ENCODE assay signal across 22 mouse cellular contexts in genomic region chr8:95672811-95673210, GRCm38 (mm10). TPM values are rescaled to one million over a fixed set of nuclear protein-coding genes. Genes with fewer than 3 reads are reported as not detected.
DNase-seq lines count a peak whose midpoint lies in the region; ATAC-seq and TF ChIP-seq lines count a peak whose summit lies in the region.
"Had no signal": no experiment of that assay in that cellular context is flagged by ENCODE, and none has a peak within 500 bp of the region (broad histone marks: within the 10 kb centered on the region; RNA-seq: fewer than 3 reads in every experiment).

No protein-coding gene starts in this region.

- WGBS in midbrain, embryonic 11.5 days: 83% methylated on average over 5 of the region's 5 CpGs

- H3ac ChIP-seq in myocyte (ENCODE audit: control insufficient read depth, insufficient read length): no peak overlapping the region

- intact Hi-C loops in gastrocnemius, adult 2 months (cut with DNase I): no loop called here

- TF ChIP-seq CTCF in gastrocnemius, adult 2 months (IDR thresholded peaks at IDR 0.05): no peak

- peak; percentile 51 for DNase-seq in 416B (ENCODE audit: low read depth)
- peak; percentile 57 for DNase-seq in adrenal gland, postnatal 10 days
- no peak for DNase-seq in liver
- DNase-seq in midbrain, embryonic 11.5 days (ENCODE audit: low spot score, missing footprints): no peak
- DNase-seq in gastrocnemius, adult 2 months: no peak
- DNase-seq: cerebellum, adult 11 months; cerebellum, postnatal 10 days; gastrocnemius, postnatal 25 days; kidney, adult 2 months; lung, embryonic 14.5 days; thymus, adult 18-20 months; thymus, postnatal 36 days had no signal

- no peaks in the 10 kb centered on the region for H3K9me3 ChIP-seq in midbrain, embryonic 11.5 days (ENCODE audit: control insufficient read depth, low read length)
- H3K9me3 ChIP-seq: embryonic facial prominence, embryonic 10.5 days; forebrain, embryonic 15.5 days; hindbrain, embryonic 13.5 days; limb, embryonic 12.5 days; liver, embryonic 12.5 days had no signal

- H3K4me3 ChIP-seq in myocyte: no peak overlapping the region
- H3K4me3 ChIP-seq in midbrain, embryonic 11.5 days (ENCODE audit: low read depth, low read length): no peak overlapping the region
- H3K4me3 ChIP-seq in gastrocnemius, adult 2 months: no peak overlapping the region
- H3K4me3 ChIP-seq: embryonic facial prominence, embryonic 10.5 days; forebrain, embryonic 15.5 days; hindbrain, embryonic 13.5 days; limb, embryonic 12.5 days; liver, embryonic 12.5 days had no signal

- H3K36me3 ChIP-seq in myocyte (ENCODE audit: control insufficient read depth, insufficient read depth): no peaks in the 10 kb centered on the region
- H3K36me3 ChIP-seq in midbrain, embryonic 11.5 days (ENCODE audit: control insufficient read depth, insufficient read depth, low read length): no peaks in the 10 kb centered on the region
- H3K36me3 ChIP-seq: embryonic facial prominence, embryonic 10.5 days; forebrain, embryonic 15.5 days; hindbrain, embryonic 13.5 days; limb, embryonic 12.5 days; liver, embryonic 12.5 days had no signal

- no peak overlapping the region for H3K27ac ChIP-seq in midbrain, embryonic 11.5 days (ENCODE audit: low read depth, low read length)
- no peak overlapping the region for H3K27ac ChIP-seq in gastrocnemius, adult 2 months
- H3K27ac ChIP-seq: embryonic facial prominence, embryonic 10.5 days; forebrain, embryonic 15.5 days; hindbrain, embryonic 13.5 days; kidney, postnatal 0 days; limb, embryonic 12.5 days; liver, embryonic 12.5 days had no signal

- peak overlapping the region; percentile 31 for H3K4me2 ChIP-seq in myocyte (ENCODE audit: low read depth)
- H3K4me2 ChIP-seq in midbrain, embryonic 11.5 days: no peak overlapping the region
- H3K4me2 ChIP-seq: forebrain, embryonic 15.5 days; hindbrain, embryonic 13.5 days; limb, embryonic 12.5 days; liver, embryonic 12.5 days; lung, embryonic 14.5 days had no signal

- H3K27me3 ChIP-seq in myocyte (ENCODE audit: control insufficient read depth, insufficient read depth, insufficient read length): no peaks in the 10 kb centered on the region
- H3K27me3 ChIP-seq in midbrain, embryonic 11.5 days (ENCODE audit: control insufficient read depth, insufficient read depth, low read length): peaks cover 25% of the 10 kb centered on the region

- no peak for TF ChIP-seq POLR2A in myocyte (IDR thresholded peaks at IDR 0.05; ENCODE audit: insufficient read length, low read depth)

- no peak overlapping the region for H3K9ac ChIP-seq in midbrain, embryonic 11.5 days (ENCODE audit: low read length)
- H3K9ac ChIP-seq: forebrain, embryonic 15.5 days; hindbrain, embryonic 13.5 days; limb, embryonic 12.5 days; liver, embryonic 12.5 days; lung, embryonic 14.5 days had no signal

- peaks cover 6% of the 10 kb centered on the region for H3K4me1 ChIP-seq in midbrain, embryonic 11.5 days (ENCODE audit: control insufficient read depth, insufficient read depth, low read length)
- H3K4me1 ChIP-seq: liver, embryonic 12.5 days had no signal

- no peaks in the 10 kb centered on the region for H3K79me2 ChIP-seq in myocyte (ENCODE audit: control insufficient read depth, insufficient read depth)

- peak; percentile 41 for ATAC-seq in CD4-positive, CD25-positive, alpha-beta regulatory T cell, adult 4 months
- no peak for ATAC-seq in midbrain, embryonic 11.5 days (ENCODE audit: low FRiP score)
- ATAC-seq: forebrain, embryonic 15.5 days; liver, embryonic 12.5 days; midbrain, embryonic 16.5 days had no signal

TF ChIP-seq in myocyte, 11 proteins besides CTCF, POLR2A, EP300 and RAD21:
- TF ChIP-seq MYOG (IDR thresholded peaks at IDR 0.05; ENCODE audit: control insufficient read depth in 1 of 3, insufficient read depth in 1 of 3, insufficient read length in 2 of 3, low read depth in 2 of 3) (peak in 2 of 3 experiments; percentile 11 to 62), USF1 (IDR thresholded peaks at IDR 0.05; ENCODE audit: low read depth) (peak; percentile 59), POLR2AphosphoS2 (IDR thresholded peaks at IDR 0.05; ENCODE audit: insufficient read length, low read depth) (no peak), MYOD1 (IDR thresholded peaks at IDR 0.05; ENCODE audit: control insufficient read depth in 1 of 3, insufficient read length in 2 of 3, low read depth in 2 of 3) (peak; percentile 23 to 90 (median 68))

RNA-seq across cellular contexts. Expression of gene Ndrg4, which starts 4.0 kb away (rescaled TPM):
- 1 to 10 TPM in 1 of 2 experiments, under 1 TPM in 1; 0.83 to 1.6 TPM for polyA plus RNA-seq in CD4-positive, CD25-positive, alpha-beta regulatory T cell, adult 4 months (2017; shearing (Covaris generic))
- 10 to 100 TPM; 23.4 to 46.3 TPM for total RNA-seq in adrenal gland, postnatal 10 days (2021)
- 83.9 TPM for polyA plus RNA-seq in myocyte (2012; fragmentation: generic; extraction: Trizol)
- polyA plus RNA-seq in midbrain, embryonic 11.5 days (2014; fragmentation: Nextera tagmentation; extraction: Ambion mirVana): 45.5 and 46.7 TPM in 2 replicates
- total RNA-seq in gastrocnemius, adult 2 months (2021): 1 to 10 TPM; 2.4 to 4.0 TPM
- total RNA-seq: megakaryocyte-erythroid progenitor cell, adult 5-6 weeks had no signal

RNA-seq across cellular contexts. Expression of gene Gins3, which starts 39.6 kb away (rescaled TPM):
- polyA plus RNA-seq in CD4-positive, CD25-positive, alpha-beta regulatory T cell, adult 4 months (2017; shearing (Covaris generic)): 1 to 10 TPM; 7.6 to 9.6 TPM
- 1 to 10 TPM; 3.8 to 5.1 TPM for total RNA-seq in adrenal gland, postnatal 10 days (2021)
- polyA plus RNA-seq in myocyte (2012; fragmentation: generic; extraction: Trizol): 2.0 TPM
- polyA plus RNA-seq in midbrain, embryonic 11.5 days (2014; fragmentation: Nextera tagmentation; extraction: Ambion mirVana): 26.3 and 28.6 TPM in 2 replicates
- total RNA-seq in gastrocnemius, adult 2 months (2021): under 1 TPM; 0.41 to 0.64 TPM

RNA-seq across cellular contexts. Expression of gene Setd6, which starts 42.9 kb away (rescaled TPM):
- 1 to 10 TPM; 5.3 to 7.0 TPM for polyA plus RNA-seq in CD4-positive, CD25-positive, alpha-beta regulatory T cell, adult 4 months (2017; shearing (Covaris generic))
- 10 to 100 TPM; 19.1 to 23.2 TPM for total RNA-seq in adrenal gland, postnatal 10 days (2021)
- 13.9 TPM for polyA plus RNA-seq in myocyte (2012; fragmentation: generic; extraction: Trizol)
- 20.8 and 24.2 TPM in 2 replicates for polyA plus RNA-seq in midbrain, embryonic 11.5 days (2014; fragmentation: Nextera tagmentation; extraction: Ambion mirVana)
- 10 to 100 TPM; 10.7 to 13.3 TPM for total RNA-seq in gastrocnemius, adult 2 months (2021)

Comparison
In these comparisons a context has a peak if more than half of its experiments do, and no peak if none do; other contexts are left out.
1. DNase-seq: peak in 416B (single experiment) and adrenal gland, postnatal 10 days (single experiment); none in liver (single experiment), midbrain, embryonic 11.5 days (single experiment) and gastrocnemius, adult 2 months (single experiment).
2. RNA of gene Ndrg4, which starts 4.0 kb away (polyA plus RNA-seq): 83.9 TPM in myocyte (single experiment) and 45.5 to 46.7 TPM in midbrain, embryonic 11.5 days; 0.83 to 1.6 TPM in CD4-positive, CD25-positive, alpha-beta regulatory T cell, adult 4 months; every median in the first group is over 10 times any median in the second.